Mouse (Mus musculus): Measurements from ENCODE around the gene Zfp457. TPM values are rescaled to one million over a fixed set of nuclear protein-coding genes. Genes with fewer than 3 reads are reported as not detected.
"Not testable (repeated sequence)": the region's sequence is repeated elsewhere in the genome, so short reads cannot be mapped to it uniquely, and the experiment has no call there.

Zfp457 gene
- total RNA-seq (2021): 1 to 10 TPM; 4.6 to 6.0 TPM

DNA sequence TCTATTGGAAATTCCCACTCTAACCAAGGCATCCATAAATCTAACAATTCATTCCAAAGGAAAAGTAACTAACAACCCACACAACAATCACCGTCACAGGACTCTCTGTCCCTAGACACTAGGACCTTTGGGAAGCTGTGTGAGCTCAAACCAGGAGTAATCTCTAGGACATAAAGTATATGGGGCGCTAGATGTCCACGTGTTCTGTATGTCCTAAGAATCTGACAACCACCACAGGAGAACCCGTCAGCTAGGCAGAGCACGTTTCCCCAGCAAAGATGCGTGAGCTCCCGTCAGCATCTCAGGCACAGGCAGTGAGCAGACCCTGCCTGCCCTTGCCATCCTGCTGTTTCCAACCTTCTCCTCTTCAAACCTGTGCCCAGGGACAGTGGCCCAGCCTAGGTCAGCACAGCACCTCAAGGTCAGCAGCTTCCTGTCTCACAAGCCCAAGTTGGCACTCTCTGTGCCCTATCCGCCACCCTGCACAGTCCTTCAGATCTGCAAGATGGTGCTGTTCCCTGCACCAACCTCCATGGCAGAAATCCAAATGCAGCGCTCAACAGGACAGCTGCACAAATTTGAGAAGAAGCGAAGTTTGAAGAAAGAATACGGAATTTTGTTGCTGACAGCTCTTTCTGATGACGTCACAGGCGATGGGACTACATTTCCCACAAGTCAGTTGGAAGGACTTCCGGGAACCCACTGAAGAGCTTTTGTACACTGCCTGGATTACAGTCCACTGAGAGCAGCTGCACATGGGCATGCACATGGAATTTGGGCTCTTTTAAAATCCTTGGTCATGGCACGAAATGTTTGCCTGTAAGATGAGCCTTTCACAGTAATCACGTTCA, at the start of gene Zfp457:
Gene Zfp457, minus strand, starts transcription at position 664 of the 851 bp plus-strand sequence.
- DNase-seq (ENCODE audit: extremely low spot score in 1 of 2, low spot score in 1 of 2): peak; percentile 69 to 82

DNA sequence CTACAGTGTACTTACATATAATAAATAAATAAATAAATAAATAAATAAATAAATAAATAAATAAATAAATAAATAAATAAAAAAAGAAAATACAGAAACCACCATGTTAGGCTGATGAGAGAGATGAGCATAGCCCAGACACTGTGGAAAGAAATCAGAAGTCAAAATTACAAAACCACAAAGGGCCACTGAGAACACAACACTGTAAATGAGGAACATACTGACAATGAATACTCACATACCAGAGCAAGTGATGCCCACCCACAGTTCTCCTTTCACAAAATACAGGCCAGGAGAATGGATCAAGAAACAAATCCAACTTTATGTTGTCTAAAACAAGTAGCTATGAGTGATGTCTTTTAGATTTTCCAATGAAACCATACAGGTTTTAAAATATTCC, 45.6 kb upstream of the Zfp457 start:
- DNase-seq (ENCODE audit: extremely low spot score in 1 of 2, low spot score in 1 of 2): no peak

DNA sequence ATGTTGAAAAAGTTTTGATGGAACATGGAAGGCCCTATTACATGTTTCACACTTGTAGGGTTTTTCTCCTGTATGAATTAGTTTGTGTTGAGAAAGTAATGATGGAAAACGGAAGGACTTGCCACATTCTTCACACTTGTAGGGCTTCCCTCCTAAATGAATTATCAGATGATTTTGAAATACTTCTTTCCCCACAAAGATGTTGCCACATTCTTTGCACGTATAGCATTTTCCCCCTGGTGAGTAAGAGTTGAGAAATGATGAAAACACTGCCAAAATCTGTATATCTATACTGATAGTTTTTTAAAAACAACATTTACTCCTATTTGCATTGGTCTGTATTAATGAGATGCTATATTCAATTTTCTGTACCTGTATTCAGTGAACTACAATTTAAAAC, 37.1 kb upstream of the Zfp457 start:
- no peak for DNase-seq (ENCODE audit: extremely low spot score in 1 of 2, low spot score in 1 of 2)

DNA sequence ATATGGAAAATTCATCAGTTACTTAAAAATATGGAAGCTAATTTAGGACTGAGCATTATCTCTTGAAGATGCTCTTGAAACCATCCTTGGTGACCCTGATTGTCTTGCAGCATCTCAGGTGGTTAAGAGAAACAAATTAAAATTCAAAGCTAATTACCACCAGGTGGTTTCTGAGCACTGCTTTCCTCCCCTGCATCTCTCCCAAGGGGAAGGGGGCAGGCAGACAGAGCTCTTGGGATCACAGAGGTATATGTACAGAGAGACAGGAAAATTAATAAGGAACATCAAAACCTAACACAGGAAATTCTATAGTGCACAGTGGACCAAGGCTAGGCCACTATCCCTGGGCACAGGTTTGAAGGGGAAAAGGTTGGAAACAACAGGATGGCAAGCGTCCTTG, 26.6 kb upstream of the Zfp457 start:
- no peak for DNase-seq (ENCODE audit: extremely low spot score in 1 of 2, low spot score in 1 of 2)

DNA sequence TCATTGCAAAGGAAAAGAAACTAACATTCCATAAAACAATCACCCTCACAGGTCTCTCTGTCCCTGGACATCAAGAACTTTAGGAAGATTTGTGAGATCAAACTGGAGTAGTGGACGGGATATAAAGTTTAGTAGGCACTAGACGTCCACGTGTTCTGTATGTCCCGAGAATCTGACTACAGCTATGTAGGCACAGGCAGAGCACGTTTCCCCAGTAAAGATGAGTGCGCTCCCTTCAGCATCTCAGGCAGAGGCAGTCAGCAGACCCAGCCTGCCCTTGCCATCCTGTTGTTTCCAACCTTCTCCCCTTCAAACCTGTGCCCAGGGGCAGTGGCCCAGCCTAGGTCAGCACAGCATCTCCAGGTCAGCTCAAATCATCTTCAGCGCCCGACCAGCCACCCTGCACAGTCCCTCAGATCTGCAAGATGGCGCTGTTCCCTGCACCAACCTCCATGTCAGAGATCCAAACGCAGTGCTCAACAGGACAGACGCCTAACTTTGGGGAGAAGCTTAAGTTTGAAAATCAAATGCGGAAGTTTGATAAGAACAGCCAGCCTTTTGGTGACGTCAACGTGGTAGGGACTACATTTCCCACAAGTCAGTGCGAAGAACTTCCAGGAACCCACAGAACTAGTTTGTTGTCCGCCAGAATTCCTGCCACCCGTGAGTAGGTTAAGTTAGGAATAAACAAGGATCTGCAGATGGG, 25.9 kb upstream of the Zfp457 start, which contains the start of gene Zfp595:
Gene Zfp595, minus strand, starts transcription at position 552 of the 706 bp plus-strand sequence.
- peak; percentile 55 to 62 for DNase-seq (ENCODE audit: extremely low spot score in 1 of 2, low spot score in 1 of 2)

DNA sequence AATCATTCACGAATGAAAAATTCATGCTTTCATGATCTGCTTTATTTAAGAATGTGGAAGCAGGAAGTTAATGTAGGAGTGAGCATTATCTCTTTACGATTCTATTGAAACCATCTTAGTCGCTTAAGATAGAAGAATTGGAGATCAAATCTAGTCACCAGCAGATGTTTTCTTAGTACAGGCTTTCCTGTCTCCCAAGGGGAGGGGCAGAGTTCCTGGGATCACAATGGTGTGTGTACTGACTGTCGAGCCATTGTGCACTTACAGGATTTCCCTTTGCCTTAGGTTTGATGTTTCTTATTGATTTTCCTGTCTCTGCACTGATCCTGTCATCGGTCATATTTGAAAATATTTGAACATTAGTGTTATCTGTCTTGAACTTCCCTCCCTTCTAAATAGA, 433 bp upstream of the Zfp457 start:
- DNase-seq (ENCODE audit: extremely low spot score in 1 of 2, low spot score in 1 of 2): peak in 1 of 2 experiments; percentile 3

DNA sequence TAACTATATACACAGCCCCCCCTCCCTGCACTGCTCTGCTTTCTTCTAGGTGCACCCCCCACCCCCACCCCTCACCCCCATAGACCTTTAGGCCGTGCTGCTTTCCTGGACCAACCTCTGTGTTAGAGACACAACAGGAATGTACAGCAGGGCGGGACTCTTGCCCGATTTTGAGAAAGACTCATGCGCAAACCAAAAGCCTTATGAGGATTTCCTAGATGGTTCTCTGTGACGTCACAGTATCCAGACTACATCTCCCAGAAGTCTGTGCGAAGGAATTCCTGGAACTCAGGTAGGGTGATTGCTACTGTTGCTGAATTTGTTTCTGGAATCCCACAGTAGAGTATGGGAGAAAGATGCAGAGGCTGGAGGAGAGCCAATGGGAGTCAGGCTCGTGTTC, 28.0 kb downstream of the Zfp457 start, which contains the start of gene Zfp458:
Gene Zfp458, minus strand, starts transcription at position 153 of the 400 bp plus-strand sequence.
- no peak for DNase-seq (ENCODE audit: extremely low spot score in 1 of 2, low spot score in 1 of 2)

DNA sequence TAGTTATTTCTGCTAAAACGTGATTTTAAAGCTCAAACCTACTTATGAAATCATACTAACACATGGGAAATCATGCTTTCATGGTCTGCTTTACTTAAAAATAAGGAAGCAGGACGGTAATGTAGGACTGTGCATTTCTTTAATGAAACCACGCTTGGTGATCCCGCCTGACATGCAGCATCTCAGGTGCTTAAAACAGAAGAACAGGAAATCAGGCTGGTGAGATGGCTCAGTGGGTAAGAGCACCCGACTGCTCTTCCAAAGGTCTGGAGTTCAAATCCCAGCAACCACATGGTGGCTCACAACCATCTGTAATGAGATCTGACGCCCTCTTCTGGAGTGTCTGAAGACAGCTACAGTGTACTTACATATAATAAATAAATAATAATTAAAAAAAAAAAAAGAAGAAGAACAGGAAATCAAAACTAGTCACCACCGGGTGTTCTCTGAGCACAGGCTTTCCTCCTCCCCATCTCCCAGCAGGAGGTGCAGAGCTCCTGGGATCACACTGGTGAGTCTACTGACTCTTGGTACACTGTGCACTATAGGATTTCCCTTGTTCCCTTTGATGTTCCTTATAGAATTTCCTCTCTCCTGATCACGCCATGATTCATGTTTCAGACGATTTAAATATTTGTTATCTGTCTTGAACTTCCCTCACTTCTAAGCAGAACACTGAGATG, 36.8 kb downstream of the Zfp457 start:
- DNase-seq (ENCODE audit: extremely low spot score in 1 of 2, low spot score in 1 of 2): not testable (repeated sequence)

DNA sequence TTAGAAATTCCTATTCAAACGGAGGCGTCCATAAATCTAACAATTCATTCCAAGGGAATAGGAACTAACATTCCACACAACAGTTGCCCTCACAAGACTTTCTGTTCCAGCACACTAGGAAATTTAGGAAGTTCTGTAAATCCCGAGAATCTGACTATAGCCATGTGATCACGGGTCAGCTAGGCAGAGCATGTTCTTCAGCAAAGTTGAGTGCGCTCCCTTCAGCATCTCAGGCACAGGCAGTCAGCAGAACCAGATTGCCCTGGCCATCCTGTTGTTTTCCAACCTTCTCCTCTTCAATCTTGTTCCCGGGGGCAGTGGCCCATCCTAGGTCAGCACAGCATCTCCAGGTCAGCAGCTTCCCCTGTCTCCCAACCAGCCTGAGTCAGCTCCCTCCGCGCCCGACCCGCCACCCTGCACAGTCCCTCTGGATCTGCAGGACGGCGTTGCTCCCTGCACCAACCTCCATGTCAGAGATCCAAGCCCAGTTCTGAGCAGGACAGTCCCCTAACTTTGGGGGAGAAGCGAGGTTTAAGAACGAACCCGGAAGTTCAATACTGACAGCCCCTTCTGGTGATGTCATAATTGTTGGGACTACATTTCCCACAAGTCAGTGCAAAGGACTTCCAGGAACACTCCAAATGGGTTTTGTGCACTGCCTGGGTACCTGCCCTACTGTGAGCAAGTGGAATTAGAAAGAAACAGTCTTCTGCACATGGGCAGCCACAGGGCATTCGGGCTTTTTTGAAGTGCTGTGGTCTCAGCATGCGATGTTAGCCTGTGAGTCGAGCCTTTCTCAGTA, 37.5 kb downstream of the Zfp457 start:
- DNase-seq (ENCODE audit: extremely low spot score in 1 of 2, low spot score in 1 of 2): peak; percentile 57

Other genes with a start within 250 kb of the Zfp457 start
- gene Zfp712, start 245.3 kb downstream of the Zfp457 start, total RNA-seq (2021): 1 to 10 TPM; 4.4 to 4.7 TPM
- 1 to 10 TPM; 2.6 to 3.4 TPM for gene Zfp708, start 208.5 kb downstream of the Zfp457 start, total RNA-seq (2021)
- gene Gm28557, start 197.9 kb downstream of the Zfp457 start, total RNA-seq (2021): 1 to 10 TPM; 2.6 to 3.0 TPM
- gene Rslcan18, start 190.2 kb downstream of the Zfp457 start, total RNA-seq (2021): under 1 TPM; 0.31 to 0.37 TPM
- gene Zfp759, start 184.8 kb downstream of the Zfp457 start, total RNA-seq (2021): 10 to 100 TPM; 10.1 to 10.8 TPM
- gene Rsl1, start 133.3 kb downstream of the Zfp457 start, total RNA-seq (2021): 1 to 10 TPM; 6.8 to 7.3 TPM
- 1 to 10 TPM; 2.8 to 3.2 TPM for gene Zfp455, start 112.0 kb downstream of the Zfp457 start, total RNA-seq (2021)
- gene Zfp458, start 28.0 kb downstream of the Zfp457 start, total RNA-seq (2021): 10 to 100 TPM; 19.0 to 24.1 TPM
- 1 to 10 TPM; 3.1 to 3.2 TPM for gene Zfp595, start 26.1 kb upstream of the Zfp457 start, total RNA-seq (2021)
- under 1 TPM in 1 of 2 experiments, not detected in 1; 0.57 TPM for gene Gm28044, start 54.1 kb upstream of the Zfp457 start, total RNA-seq (2021)
- gene Zfp953, start 54.1 kb upstream of the Zfp457 start, total RNA-seq (2021): 1 to 10 TPM; 1.0 to 1.1 TPM
- gene Gm28041, start 69.2 kb upstream of the Zfp457 start, total RNA-seq (2021): not detected
- gene Zfp456, start 69.3 kb upstream of the Zfp457 start, total RNA-seq (2021): under 1 TPM; 0.71 to 0.80 TPM
- 1 to 10 TPM; 2.4 to 5.1 TPM for gene Zfp429, start 93.3 kb upstream of the Zfp457 start, total RNA-seq (2021)
- 1 to 10 TPM; 3.0 to 4.7 TPM for gene Zfp459, start 114.9 kb upstream of the Zfp457 start, total RNA-seq (2021)
- 10 to 100 TPM; 14.6 to 16.0 TPM for gene Zfp874a, start 145.1 kb upstream of the Zfp457 start, total RNA-seq (2021)
- 10 to 100 TPM; 16.6 to 19.8 TPM for gene Zfp874b, start 177.8 kb upstream of the Zfp457 start, total RNA-seq (2021)
- gene Zfp58, start 194.1 kb upstream of the Zfp457 start, total RNA-seq (2021): 1 to 10 TPM; 8.0 to 8.1 TPM
- gene Gm26965, start 219.7 kb upstream of the Zfp457 start, total RNA-seq (2021): under 1 TPM in 1 of 2 experiments, not detected in 1; 0.49 TPM
- gene Zfp87, start 219.7 kb upstream of the Zfp457 start, total RNA-seq (2021): 10 to 100 TPM; 21.7 to 22.8 TPM
- gene Zfp748, start 247.3 kb upstream of the Zfp457 start, total RNA-seq (2021): 10 to 100 TPM in 1 of 2 experiments, 1 to 10 TPM in 1; 9.7 to 11.4 TPM

Data from layer of hippocampus, postnatal 25 days (tissue).